Mouse (Mus musculus): ENCODE results near the gene Atp8b2. TPM values are rescaled to one million over a fixed set of nuclear protein-coding genes. Genes with fewer than 3 reads are reported as not detected.

The Atp8b2 gene
- polyA plus RNA-seq, 1 experiment from 2014 or later, result 11.2 TPM

- no peaks in the 10 kb centered on the region for H3K9me3 ChIP-seq (replicated peaks; ENCODE audit: control insufficient read depth, low read length)
- peaks cover 5% of the 10 kb centered on the region; the same call in 1 of the 2 replicates for H3K4me1 ChIP-seq (ENCODE audit: control insufficient read depth, insufficient read depth, low read length)
- no peak overlapping the region for H3K4me2 ChIP-seq
- no peak for ATAC-seq (replicated peaks; ENCODE audit: insufficient number of reproducible peaks, low FRiP score, low TSS enrichment)
- no peak overlapping the region for H3K9ac ChIP-seq (ENCODE audit: low read depth, low read length)
- H3K27ac ChIP-seq (ENCODE audit: low read depth, low read length), result no peak overlapping the region
- peaks cover 16% of the 10 kb centered on the region for H3K27me3 ChIP-seq (ENCODE audit: control insufficient read depth, insufficient read depth, low read length)
- no peaks in the 10 kb centered on the region for H3K36me3 ChIP-seq (ENCODE audit: control insufficient read depth, insufficient read depth, low read length)
- no peak overlapping the region for H3K4me3 ChIP-seq (ENCODE audit: low read depth, low read length)
- 48% methylated on average over 3 of the region's 3 CpGs for WGBS (ENCODE audit: insufficient replicate concordance)
These were observed 45.9 kb downstream of the Atp8b2 start for GRCm38 (mm10) chr3:89917408-89917807.

GRCm38 (mm10) chr3:89916622-89917021 is 46.7 kb downstream of the Atp8b2 start:
- Histone ChIP-seq H3K4me2 (no peak overlapping the region), H3K9ac (ENCODE audit: low read depth, low read length) (no peak overlapping the region), H3K36me3 (ENCODE audit: control insufficient read depth, insufficient read depth, low read length) (no peaks in the 10 kb centered on the region), H3K27ac (ENCODE audit: low read depth, low read length) (no peak overlapping the region), H3K9me3 (replicated peaks; ENCODE audit: control insufficient read depth, low read length) (no peaks in the 10 kb centered on the region), H3K4me3 (ENCODE audit: low read depth, low read length) (no peak overlapping the region), H3K4me1 (ENCODE audit: control insufficient read depth, insufficient read depth, low read length) (peaks cover 5% of the 10 kb centered on the region; the same call in 1 of the 2 replicates), H3K27me3 (ENCODE audit: control insufficient read depth, insufficient read depth, low read length) (peaks cover 24% of the 10 kb centered on the region)
- 65% methylated on average over 1 of the region's 1 CpGs for WGBS (ENCODE audit: insufficient replicate concordance)
- ATAC-seq (replicated peaks; ENCODE audit: insufficient number of reproducible peaks, low FRiP score, low TSS enrichment), result no peak

GRCm38 (mm10) chr3:89914700-89915099 is 48.6 kb downstream of the Atp8b2 start:
- H3K27ac ChIP-seq (ENCODE audit: low read depth, low read length), result no peak overlapping the region
- H3K4me1 ChIP-seq (ENCODE audit: control insufficient read depth, insufficient read depth, low read length), result peaks cover 5% of the 10 kb centered on the region; the same call in 1 of the 2 replicates
- peaks cover 33% of the 10 kb centered on the region for H3K27me3 ChIP-seq (ENCODE audit: control insufficient read depth, insufficient read depth, low read length)
- H3K9ac ChIP-seq (ENCODE audit: low read depth, low read length), result no peak overlapping the region
- H3K9me3 ChIP-seq (replicated peaks; ENCODE audit: control insufficient read depth, low read length), result no peaks in the 10 kb centered on the region
- no peak for ATAC-seq (replicated peaks; ENCODE audit: insufficient number of reproducible peaks, low FRiP score, low TSS enrichment)
- no peak overlapping the region for H3K4me3 ChIP-seq (ENCODE audit: low read depth, low read length)
- no peaks in the 10 kb centered on the region for H3K36me3 ChIP-seq (ENCODE audit: control insufficient read depth, insufficient read depth, low read length)
- H3K4me2 ChIP-seq, result no peak overlapping the region
- whole genome bisulfite sequencing (ENCODE audit: insufficient replicate concordance), result 54% methylated on average over 4 of the region's 4 CpGs

GRCm38 (mm10) chr3:89912543-89913391 is 50.5 kb downstream of the Atp8b2 start, which contains the start of gene Il6ra:
Gene Il6ra (minus strand): TSS chr3:89913196.
- no peaks in the 10 kb centered on the region for H3K36me3 ChIP-seq (ENCODE audit: control insufficient read depth, insufficient read depth, low read length)
- H3K27me3 ChIP-seq (ENCODE audit: control insufficient read depth, insufficient read depth, low read length), result peaks cover 33% of the 10 kb centered on the region
- ATAC-seq (replicated peaks; ENCODE audit: insufficient number of reproducible peaks, low FRiP score, low TSS enrichment), result peak; percentile 61
- H3K27ac ChIP-seq (ENCODE audit: low read depth, low read length), result no peak within 1 kb of the TSS
- no peaks in the 10 kb centered on the region for H3K9me3 ChIP-seq (replicated peaks; ENCODE audit: control insufficient read depth, low read length)
- peak within 1 kb of the TSS; percentile 97 for H3K4me2 ChIP-seq
- H3K4me3 ChIP-seq (ENCODE audit: low read depth, low read length), result peak within 1 kb of the TSS; percentile 50
- H3K4me1 ChIP-seq (ENCODE audit: control insufficient read depth, insufficient read depth, low read length), result peaks cover 5% of the 10 kb centered on the region; the same call in 1 of the 2 replicates
- H3K9ac ChIP-seq (ENCODE audit: low read depth, low read length), result peak within 1 kb of the TSS; percentile 63
- WGBS (ENCODE audit: insufficient replicate concordance), result 2% methylated on average over 75 of the region's 75 CpGs

GRCm38 (mm10) chr3:89912108-89912542 is 51.2 kb downstream of the Atp8b2 start:
- H3K9ac ChIP-seq (ENCODE audit: low read depth, low read length), result no peak overlapping the region

GRCm38 (mm10) chr3:89911207-89911606 is 52.1 kb downstream of the Atp8b2 start:
- no peak overlapping the region for H3K9ac ChIP-seq (ENCODE audit: low read depth, low read length)
- ATAC-seq (replicated peaks; ENCODE audit: insufficient number of reproducible peaks, low FRiP score, low TSS enrichment), result no peak
- no peak overlapping the region for H3K4me3 ChIP-seq (ENCODE audit: low read depth, low read length)
- no peak overlapping the region for H3K4me2 ChIP-seq
- H3K4me1 ChIP-seq (ENCODE audit: control insufficient read depth, insufficient read depth, low read length), result peaks cover 5% of the 10 kb centered on the region; the same call in 1 of the 2 replicates
- H3K27me3 ChIP-seq (ENCODE audit: control insufficient read depth, insufficient read depth, low read length), result peaks cover 33% of the 10 kb centered on the region
- no peak overlapping the region for H3K27ac ChIP-seq (ENCODE audit: low read depth, low read length)
- H3K9me3 ChIP-seq (replicated peaks; ENCODE audit: control insufficient read depth, low read length), result no peaks in the 10 kb centered on the region
- no peaks in the 10 kb centered on the region for H3K36me3 ChIP-seq (ENCODE audit: control insufficient read depth, insufficient read depth, low read length)
- WGBS (ENCODE audit: insufficient replicate concordance), result 69% methylated on average over 3 of the region's 3 CpGs

More at GRCm38 (mm10) chr3:89912108-89912542, 51.2 kb downstream of the Atp8b2 start:
- Histone ChIP-seq H3K4me1 (ENCODE audit: control insufficient read depth, insufficient read depth, low read length) (peaks cover 5% of the 10 kb centered on the region; the same call in 1 of the 2 replicates), H3K9me3 (replicated peaks; ENCODE audit: control insufficient read depth, low read length) (no peaks in the 10 kb centered on the region), H3K4me2 (peak overlapping the region; percentile 97), H3K4me3 (ENCODE audit: low read depth, low read length) (peak overlapping the region; percentile 50), H3K27me3 (ENCODE audit: control insufficient read depth, insufficient read depth, low read length) (peaks cover 33% of the 10 kb centered on the region), H3K27ac (ENCODE audit: low read depth, low read length) (no peak overlapping the region), H3K36me3 (ENCODE audit: control insufficient read depth, insufficient read depth, low read length) (no peaks in the 10 kb centered on the region)
- 27% methylated on average over 6 of the region's 6 CpGs for WGBS (ENCODE audit: insufficient replicate concordance)
- ATAC-seq (replicated peaks; ENCODE audit: insufficient number of reproducible peaks, low FRiP score, low TSS enrichment), result no peak

- no peaks in the 10 kb centered on the region for H3K9me3 ChIP-seq (replicated peaks; ENCODE audit: control insufficient read depth, low read length)
- H3K27me3 ChIP-seq (ENCODE audit: control insufficient read depth, insufficient read depth, low read length), result peaks cover 33% of the 10 kb centered on the region
- 51% methylated on average over 5 of the region's 5 CpGs for WGBS (ENCODE audit: insufficient replicate concordance)
- no peak for ATAC-seq (replicated peaks; ENCODE audit: insufficient number of reproducible peaks, low FRiP score, low TSS enrichment)
- H3K4me3 ChIP-seq (ENCODE audit: low read depth, low read length), result no peak overlapping the region
- H3K4me1 ChIP-seq (ENCODE audit: control insufficient read depth, insufficient read depth, low read length), result peaks cover 9% of the 10 kb centered on the region; the same call in 1 of the 2 replicates
- no peaks in the 10 kb centered on the region for H3K36me3 ChIP-seq (ENCODE audit: control insufficient read depth, insufficient read depth, low read length)
- no peak overlapping the region for H3K9ac ChIP-seq (ENCODE audit: low read depth, low read length)
- H3K27ac ChIP-seq (ENCODE audit: low read depth, low read length), result no peak overlapping the region
- no peak overlapping the region for H3K4me2 ChIP-seq
These were observed 53.4 kb downstream of the Atp8b2 start for GRCm38 (mm10) chr3:89909703-89910542.

- peaks cover 28% of the 10 kb centered on the region for H3K27me3 ChIP-seq (ENCODE audit: control insufficient read depth, insufficient read depth, low read length)
- peaks cover 9% of the 10 kb centered on the region; the same call in 1 of the 2 replicates for H3K4me1 ChIP-seq (ENCODE audit: control insufficient read depth, insufficient read depth, low read length)
- WGBS (ENCODE audit: insufficient replicate concordance), result 73% methylated on average over 6 of the region's 6 CpGs
- no peak overlapping the region for H3K4me2 ChIP-seq
- H3K27ac ChIP-seq (ENCODE audit: low read depth, low read length), result no peak overlapping the region
- no peaks in the 10 kb centered on the region for H3K36me3 ChIP-seq (ENCODE audit: control insufficient read depth, insufficient read depth, low read length)
- no peaks in the 10 kb centered on the region for H3K9me3 ChIP-seq (replicated peaks; ENCODE audit: control insufficient read depth, low read length)
- H3K4me3 ChIP-seq (ENCODE audit: low read depth, low read length), result no peak overlapping the region
- no peak overlapping the region for H3K9ac ChIP-seq (ENCODE audit: low read depth, low read length)
- ATAC-seq (replicated peaks; ENCODE audit: insufficient number of reproducible peaks, low FRiP score, low TSS enrichment), result no peak
These were observed 54.5 kb downstream of the Atp8b2 start for GRCm38 (mm10) chr3:89908836-89909235.

All from heart, embryonic 11.5 days (tissue).